10 mouse cellular contexts compared by ENCODE assay signal in the genomic region with DNA sequence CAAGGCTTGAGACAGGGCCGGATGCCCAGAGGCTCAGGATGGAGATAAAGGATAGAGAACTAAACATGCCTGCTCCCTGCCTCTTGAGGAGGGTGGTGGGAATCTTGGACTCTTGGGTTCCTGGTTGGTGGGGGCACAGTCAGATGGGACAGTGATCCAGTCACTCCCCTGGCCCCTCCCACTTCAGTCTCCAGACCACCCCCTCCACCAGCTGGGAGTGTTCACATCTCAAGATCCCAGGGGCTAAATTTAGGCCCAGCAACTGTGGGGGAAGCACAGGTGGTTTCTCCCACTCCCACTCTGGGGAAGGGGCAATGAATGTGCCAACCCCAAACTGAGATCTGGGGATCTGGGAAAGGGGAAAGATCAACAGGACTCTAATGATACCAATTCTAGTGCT. TPM values are rescaled to one million over a fixed set of nuclear protein-coding genes. Genes with fewer than 3 reads are reported as not detected.
DNase-seq lines count a peak whose midpoint lies in the region; ATAC-seq and TF ChIP-seq lines count a peak whose summit lies in the region.
"Had no signal": no experiment of that assay in that cellular context is flagged by ENCODE, and none has a peak within 500 bp of the region (broad histone marks: within the 10 kb centered on the region; RNA-seq: fewer than 3 reads in every experiment).

No protein-coding gene starts in this region.

- H3K4me2 ChIP-seq in hindbrain, embryonic 12.5 days (replicated peaks), result peak overlapping the region; percentile 98; the same call in 1 of the 2 replicates
- no peak overlapping the region; the same call in 1 of the 2 replicates for H3K4me2 ChIP-seq in hindbrain, embryonic 11.5 days (replicated peaks; ENCODE audit: low read depth, low read length)
- H3K4me2 ChIP-seq in embryonic facial prominence, embryonic 14.5 days (ENCODE audit: low read depth, low read length), result peak overlapping the region; percentile 98
- H3K4me2 ChIP-seq in liver, embryonic 14.5 days (ENCODE audit: low read depth), result peak overlapping the region; percentile 80

- H3K9me3 ChIP-seq in hindbrain, embryonic 12.5 days (replicated peaks), result no peaks in the 10 kb centered on the region
- H3K9me3 ChIP-seq in hindbrain, embryonic 11.5 days (ENCODE audit: control insufficient read depth, low read length), result no peaks in the 10 kb centered on the region
- H3K9me3 ChIP-seq in ES-Bruce4 (replicated peaks; ENCODE audit: control insufficient read depth, insufficient read depth, low read length, poor library complexity, severe bottlenecking), result no peaks in the 10 kb centered on the region
- H3K9me3 ChIP-seq in embryonic facial prominence, embryonic 14.5 days (ENCODE audit: control insufficient read depth, low read length), result no peaks in the 10 kb centered on the region
- no peaks in the 10 kb centered on the region for H3K9me3 ChIP-seq in liver, embryonic 14.5 days (ENCODE audit: control insufficient read depth, low read length)

- ATAC-seq in hindbrain, embryonic 12.5 days (ENCODE audit: low FRiP score), result no peak
- ATAC-seq in hindbrain, embryonic 11.5 days (ENCODE audit: low FRiP score), result no peak
- peak; percentile 3; the same call in 1 of the 2 replicates for ATAC-seq in embryonic facial prominence, embryonic 14.5 days (ENCODE audit: low read depth)
- ATAC-seq in liver, embryonic 14.5 days (ENCODE audit: insufficient read depth), result no peak

- TF ChIP-seq POLR2A in ES-Bruce4 (IDR thresholded peaks at IDR 0.05; ENCODE audit: insufficient read depth, low read length), result no peak

- H3K36me3 ChIP-seq in hindbrain, embryonic 12.5 days, result no peaks in the 10 kb centered on the region
- H3K36me3 ChIP-seq in hindbrain, embryonic 11.5 days (ENCODE audit: control insufficient read depth, insufficient read depth, low read length), result no peaks in the 10 kb centered on the region
- no peaks in the 10 kb centered on the region for H3K36me3 ChIP-seq in ES-Bruce4 (ENCODE audit: control insufficient read depth, insufficient read depth, low read length, poor library complexity, severe bottlenecking)
- no peaks in the 10 kb centered on the region for H3K36me3 ChIP-seq in embryonic facial prominence, embryonic 14.5 days (ENCODE audit: control insufficient read depth, insufficient read depth, low read length)
- H3K36me3 ChIP-seq in liver, embryonic 14.5 days (replicated peaks; ENCODE audit: control insufficient read depth, insufficient read depth, low read depth), result no peaks in the 10 kb centered on the region

- H3K27me3 ChIP-seq in hindbrain, embryonic 12.5 days, result peaks cover 66% of the 10 kb centered on the region
- peaks cover 35% of the 10 kb centered on the region for H3K27me3 ChIP-seq in hindbrain, embryonic 11.5 days (ENCODE audit: control insufficient read depth, insufficient read depth, low read length)
- H3K27me3 ChIP-seq in ES-Bruce4 (ENCODE audit: control insufficient read depth, insufficient read depth, low read length, poor library complexity, severe bottlenecking), result no peaks in the 10 kb centered on the region
- H3K27me3 ChIP-seq in embryonic facial prominence, embryonic 14.5 days (replicated peaks; ENCODE audit: control insufficient read depth, insufficient read depth, low read length), result peaks cover 28% of the 10 kb centered on the region
- peaks cover 52% of the 10 kb centered on the region for H3K27me3 ChIP-seq in liver, embryonic 14.5 days (ENCODE audit: control insufficient read depth, insufficient read depth, low read length)

- DNase-seq in hindbrain, embryonic 11.5 days (ENCODE audit: low spot score), result no peak
- DNase-seq in embryonic facial prominence, embryonic 14.5 days (ENCODE audit: low spot score), result peak; percentile 63
- DNase-seq in liver, embryonic 14.5 days (ENCODE audit: low read depth in 3 of 3, low spot score in 3 of 3), result no peak
- no peak for DNase-seq in frontal cortex, postnatal 25 days (ENCODE audit: low spot score in 2 of 2)
- no peak for DNase-seq in urinary bladder, adult 2 months (ENCODE audit: low spot score)
- DNase-seq in cerebellum, adult 11-12 months, result no peak
- DNase-seq: cerebellum, adult 18-20 months had no signal

- 0 out of 2 replicates have a peak, but pooled peaks have one; percentile 31 for TF ChIP-seq EP300 in ES-Bruce4 (IDR thresholded peaks at IDR 0.05; ENCODE audit: insufficient read depth, low read depth, low read length)
- TF ChIP-seq EP300 in liver, embryonic 14.5 days (IDR thresholded peaks at IDR 0.05; ENCODE audit: low read depth), result no peak

- no peak for TF ChIP-seq CTCF in ES-Bruce4 (IDR thresholded peaks at IDR 0.05; ENCODE audit: low read depth, low read length)
- no peak for TF ChIP-seq CTCF in liver, embryonic 14.5 days (IDR thresholded peaks at IDR 0.05; ENCODE audit: low read depth)

- peak overlapping the region; percentile 62; the same call in 1 of the 2 replicates for H3K4me3 ChIP-seq in hindbrain, embryonic 12.5 days
- H3K4me3 ChIP-seq in hindbrain, embryonic 11.5 days (ENCODE audit: low read depth, low read length), result no peak overlapping the region
- H3K4me3 ChIP-seq in ES-Bruce4 (ENCODE audit: low read depth, low read length), result peak overlapping the region; percentile 11; the same call in 1 of the 2 replicates
- H3K4me3 ChIP-seq in embryonic facial prominence, embryonic 14.5 days (ENCODE audit: low read depth, low read length), result peak overlapping the region; percentile 69
- H3K4me3 ChIP-seq in liver, embryonic 14.5 days (ENCODE audit: insufficient read depth in 1 of 2, low read depth in 2 of 2, low read length in 2 of 2), result no peak overlapping the region

- H3K4me1 ChIP-seq in hindbrain, embryonic 12.5 days, result peaks cover 9% of the 10 kb centered on the region
- 0 out of 2 replicates have a peak, but pooled peaks cover 4% of the 10 kb centered on the region for H3K4me1 ChIP-seq in hindbrain, embryonic 11.5 days (replicated peaks; ENCODE audit: control insufficient read depth, insufficient read depth, low read length)
- peaks cover 6% of the 10 kb centered on the region for H3K4me1 ChIP-seq in ES-Bruce4 (ENCODE audit: control insufficient read depth, insufficient read depth, low read length)
- peaks cover 10% of the 10 kb centered on the region; the same call in 1 of the 2 replicates for H3K4me1 ChIP-seq in embryonic facial prominence, embryonic 14.5 days (ENCODE audit: control insufficient read depth, insufficient read depth, low read length)
- no peaks in the 10 kb centered on the region; a peak in 2 of 4 replicates for H3K4me1 ChIP-seq in liver, embryonic 14.5 days (replicated peaks; ENCODE audit: control insufficient read depth in 2 of 2, insufficient read depth in 2 of 2, low read length in 1 of 2)

- no peak overlapping the region for H3K9ac ChIP-seq in hindbrain, embryonic 12.5 days
- H3K9ac ChIP-seq in hindbrain, embryonic 11.5 days (ENCODE audit: low read depth, low read length), result no peak overlapping the region
- H3K9ac ChIP-seq in ES-Bruce4 (ENCODE audit: low read depth, poor library complexity, severe bottlenecking), result peak overlapping the region; percentile 91; the same call in 1 of the 2 replicates
- H3K9ac ChIP-seq in embryonic facial prominence, embryonic 14.5 days (ENCODE audit: low read depth, low read length), result no peak overlapping the region
- no peak overlapping the region for H3K9ac ChIP-seq in liver, embryonic 14.5 days (replicated peaks)

- WGBS in hindbrain, embryonic 12.5 days, result 7% methylated on average over 1 of the region's 1 CpGs
- WGBS in hindbrain, embryonic 11.5 days, result 46% methylated on average over 1 of the region's 1 CpGs
- WGBS in embryonic facial prominence, embryonic 14.5 days, result 20% methylated on average over 1 of the region's 1 CpGs
- 42% methylated on average over 1 of the region's 1 CpGs for WGBS in liver, embryonic 14.5 days (ENCODE audit: insufficient replicate concordance)

- no peak overlapping the region for H3K27ac ChIP-seq in hindbrain, embryonic 12.5 days
- no peak overlapping the region for H3K27ac ChIP-seq in hindbrain, embryonic 11.5 days (ENCODE audit: low read depth, low read length)
- 0 out of 2 replicates have a peak overlapping the region, but pooled peaks have one; percentile 10 for H3K27ac ChIP-seq in ES-Bruce4 (ENCODE audit: insufficient read depth, low read length)
- peak overlapping the region; percentile 86; the same call in 1 of the 2 replicates for H3K27ac ChIP-seq in embryonic facial prominence, embryonic 14.5 days (replicated peaks; ENCODE audit: low read depth, low read length)
- H3K27ac ChIP-seq in liver, embryonic 14.5 days, result no peak overlapping the region
- H3K27ac ChIP-seq: macrophage had no signal

RNA-seq across cellular contexts. Expression of a gene that starts 1.3 kb away (rescaled TPM):
- 9.8 and 11.7 TPM in 2 replicates for polyA plus RNA-seq in hindbrain, embryonic 12.5 days (2016; fragmentation: Nextera tagmentation; extraction: Ambion mirVana)
- polyA plus RNA-seq in hindbrain, embryonic 11.5 days (2014; fragmentation: Nextera tagmentation; extraction: Ambion mirVana), result 4.6 and 7.0 TPM in 2 replicates
- polyA plus RNA-seq in ES-Bruce4 (2011; ENCODE audit: insufficient read depth, insufficient read length, low read depth, missing spikeins), result 39.4 and 41.7 TPM in 2 replicates
- polyA plus RNA-seq in embryonic facial prominence, embryonic 14.5 days (2014; fragmentation: Nextera tagmentation; extraction: Ambion mirVana), result 22.5 and 22.7 TPM in 2 replicates
- polyA plus RNA-seq in liver, embryonic 14.5 days (2012; rRNA removed), result 1.3 and 1.4 TPM in 2 replicates
- 1.1 and 1.5 TPM in 2 replicates for polyA plus RNA-seq in liver, embryonic 14.5 days (2014; fragmentation: Nextera tagmentation; extraction: Ambion mirVana)
- 25.1 and 27.0 TPM in 2 replicates for polyA plus RNA-seq in urinary bladder, adult 2 months (2012; rRNA removed)

RNA-seq across cellular contexts. Expression of a gene that starts 22.3 kb away (rescaled TPM):
- polyA plus RNA-seq in hindbrain, embryonic 12.5 days (2016; fragmentation: Nextera tagmentation; extraction: Ambion mirVana), result 140 and 143 TPM in 2 replicates
- 220 and 243 TPM in 2 replicates for polyA plus RNA-seq in hindbrain, embryonic 11.5 days (2014; fragmentation: Nextera tagmentation; extraction: Ambion mirVana)
- 366 and 396 TPM in 2 replicates for polyA plus RNA-seq in ES-Bruce4 (2011; ENCODE audit: insufficient read depth, insufficient read length, low read depth, missing spikeins)
- 187 and 202 TPM in 2 replicates for polyA plus RNA-seq in embryonic facial prominence, embryonic 14.5 days (2014; fragmentation: Nextera tagmentation; extraction: Ambion mirVana)
- 57.6 and 113 TPM in 2 replicates for polyA plus RNA-seq in liver, embryonic 14.5 days (2012; rRNA removed)
- 163 and 172 TPM in 2 replicates for polyA plus RNA-seq in liver, embryonic 14.5 days (2014; fragmentation: Nextera tagmentation; extraction: Ambion mirVana)
- polyA plus RNA-seq in urinary bladder, adult 2 months (2012; rRNA removed), result 74.1 and 75.9 TPM in 2 replicates

RNA-seq across cellular contexts. Expression of a gene that starts 38.4 kb away (rescaled TPM):
- polyA plus RNA-seq in hindbrain, embryonic 12.5 days (2016; fragmentation: Nextera tagmentation; extraction: Ambion mirVana), result 418 and 515 TPM in 2 replicates
- polyA plus RNA-seq in hindbrain, embryonic 11.5 days (2014; fragmentation: Nextera tagmentation; extraction: Ambion mirVana), result 596 and 615 TPM in 2 replicates
- 1,832 and 1,959 TPM in 2 replicates for polyA plus RNA-seq in ES-Bruce4 (2011; ENCODE audit: insufficient read depth, insufficient read length, low read depth, missing spikeins)
- 1,114 and 1,162 TPM in 2 replicates for polyA plus RNA-seq in embryonic facial prominence, embryonic 14.5 days (2014; fragmentation: Nextera tagmentation; extraction: Ambion mirVana)
- polyA plus RNA-seq in liver, embryonic 14.5 days (2012; rRNA removed), result 867 and 921 TPM in 2 replicates
- 643 and 646 TPM in 2 replicates for polyA plus RNA-seq in liver, embryonic 14.5 days (2014; fragmentation: Nextera tagmentation; extraction: Ambion mirVana)
- polyA plus RNA-seq in urinary bladder, adult 2 months (2012; rRNA removed), result 1,064 and 1,154 TPM in 2 replicates

RNA-seq across cellular contexts. Expression of a gene that starts 39.0 kb away (rescaled TPM):
- 2,172 and 2,716 TPM in 2 replicates for polyA plus RNA-seq in hindbrain, embryonic 12.5 days (2016; fragmentation: Nextera tagmentation; extraction: Ambion mirVana)
- 2,785 and 2,836 TPM in 2 replicates for polyA plus RNA-seq in hindbrain, embryonic 11.5 days (2014; fragmentation: Nextera tagmentation; extraction: Ambion mirVana)
- polyA plus RNA-seq in ES-Bruce4 (2011; ENCODE audit: insufficient read depth, insufficient read length, low read depth, missing spikeins), result 3,771 and 3,978 TPM in 2 replicates
- polyA plus RNA-seq in embryonic facial prominence, embryonic 14.5 days (2014; fragmentation: Nextera tagmentation; extraction: Ambion mirVana), result 4,564 and 5,119 TPM in 2 replicates
- polyA plus RNA-seq in liver, embryonic 14.5 days (2012; rRNA removed), result 1,053 and 2,546 TPM in 2 replicates
- polyA plus RNA-seq in liver, embryonic 14.5 days (2014; fragmentation: Nextera tagmentation; extraction: Ambion mirVana), result 3,181 and 3,454 TPM in 2 replicates
- polyA plus RNA-seq in urinary bladder, adult 2 months (2012; rRNA removed), result 2,645 and 3,313 TPM in 2 replicates

RNA-seq across cellular contexts. Expression of a gene that starts 40.6 kb away (rescaled TPM):
- 20.8 TPM in 2 replicates for polyA plus RNA-seq in hindbrain, embryonic 12.5 days (2016; fragmentation: Nextera tagmentation; extraction: Ambion mirVana)
- 14.1 and 15.0 TPM in 2 replicates for polyA plus RNA-seq in hindbrain, embryonic 11.5 days (2014; fragmentation: Nextera tagmentation; extraction: Ambion mirVana)
- polyA plus RNA-seq in ES-Bruce4 (2011; ENCODE audit: insufficient read depth, insufficient read length, low read depth, missing spikeins), result 22.4 and 24.6 TPM in 2 replicates
- polyA plus RNA-seq in embryonic facial prominence, embryonic 14.5 days (2014; fragmentation: Nextera tagmentation; extraction: Ambion mirVana), result 11.4 and 12.5 TPM in 2 replicates
- 3.3 and 4.0 TPM in 2 replicates for polyA plus RNA-seq in liver, embryonic 14.5 days (2012; rRNA removed)
- polyA plus RNA-seq in liver, embryonic 14.5 days (2014; fragmentation: Nextera tagmentation; extraction: Ambion mirVana), result 4.3 and 5.3 TPM in 2 replicates
- polyA plus RNA-seq in urinary bladder, adult 2 months (2012; rRNA removed), result 12.5 TPM in 2 replicates

Comparison
In these comparisons a context has a peak if more than half of its experiments do, and no peak if none do; other contexts are left out.
1. H3K4me3 ChIP-seq: peak in hindbrain, embryonic 12.5 days (single experiment), ES-Bruce4 (single experiment) and embryonic facial prominence, embryonic 14.5 days (single experiment); none in hindbrain, embryonic 11.5 days (single experiment) and liver, embryonic 14.5 days (0 of 2).
2. H3K27ac ChIP-seq: peak in ES-Bruce4 (single experiment) and embryonic facial prominence, embryonic 14.5 days (single experiment); none in hindbrain, embryonic 12.5 days (single experiment), hindbrain, embryonic 11.5 days (single experiment) and liver, embryonic 14.5 days (single experiment).